ENCODE assay signal across 21 mouse cellular contexts in the genomic region with DNA sequence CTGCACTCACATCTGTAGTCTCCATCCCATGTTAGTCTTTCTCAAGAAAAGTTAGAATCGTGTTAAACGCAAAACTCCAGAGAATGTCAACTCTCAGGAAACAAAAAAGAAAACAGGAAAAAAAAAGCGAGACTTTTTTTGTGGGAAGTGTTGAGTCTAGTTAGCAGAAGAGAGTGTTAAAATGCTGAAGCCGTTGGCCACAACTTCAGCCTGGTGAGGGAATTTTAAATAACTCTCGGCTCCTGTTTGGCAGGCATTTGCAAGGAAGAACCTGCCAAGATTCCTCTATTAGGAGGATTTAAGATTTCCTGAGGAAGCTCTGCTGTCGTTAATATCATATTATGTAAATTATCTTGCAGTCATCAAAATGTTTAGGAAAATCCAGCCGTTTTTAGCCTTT.
DNase-seq lines count a peak whose midpoint lies in the region; ATAC-seq lines count a peak whose summit lies in the region.
"Had no signal": no experiment of that assay in that cellular context is flagged by ENCODE, and none has a peak within 500 bp of the region (broad histone marks: within the 10 kb centered on the region; RNA-seq: fewer than 3 reads in every experiment).

No protein-coding gene starts in this region.

- no peak overlapping the region for H3K4me2 ChIP-seq in forebrain, embryonic 16.5 days (ENCODE audit: low read length)
- H3K4me2 ChIP-seq: embryonic facial prominence, embryonic 15.5 days; limb, embryonic 15.5 days; liver, embryonic 15.5 days; midbrain, embryonic 12.5 days; neural tube, embryonic 12.5 days had no signal

- no peak overlapping the region for H3K27ac ChIP-seq in forebrain, embryonic 16.5 days (ENCODE audit: low read length)
- no peak overlapping the region for H3K27ac ChIP-seq in forebrain, embryonic 10.5 days
- H3K27ac ChIP-seq: embryonic facial prominence, embryonic 15.5 days; gastrocnemius, adult 2 months; heart, embryonic 10.5 days; limb, embryonic 15.5 days; liver, embryonic 15.5 days; midbrain, embryonic 12.5 days; neural tube, embryonic 12.5 days had no signal

- 0 out of 2 replicates have a peak, but pooled peaks have one; percentile 26 for ATAC-seq in forebrain, embryonic 16.5 days
- ATAC-seq: CD4-positive, CD25-positive, alpha-beta regulatory T cell, adult 4 months had no signal

- no peak overlapping the region for H3K9ac ChIP-seq in forebrain, embryonic 16.5 days (replicated peaks; ENCODE audit: low read depth, low read length)
- H3K9ac ChIP-seq: embryonic facial prominence, embryonic 15.5 days; limb, embryonic 15.5 days; liver, embryonic 15.5 days; midbrain, embryonic 12.5 days; neural tube, embryonic 12.5 days had no signal

- no peaks in the 10 kb centered on the region for H3K27me3 ChIP-seq in forebrain, embryonic 16.5 days (replicated peaks; ENCODE audit: control insufficient read depth, insufficient read depth, low read length)
- no peaks in the 10 kb centered on the region for H3K27me3 ChIP-seq in forebrain, embryonic 10.5 days (ENCODE audit: poor library complexity, severe bottlenecking)
- H3K27me3 ChIP-seq: embryonic facial prominence, embryonic 15.5 days; limb, embryonic 15.5 days; liver, embryonic 15.5 days; midbrain, embryonic 12.5 days; neural tube, embryonic 12.5 days had no signal

- H3K4me1 ChIP-seq in forebrain, embryonic 16.5 days (replicated peaks; ENCODE audit: control insufficient read depth, insufficient read depth, low read length) = no peaks in the 10 kb centered on the region
- no peaks in the 10 kb centered on the region for H3K4me1 ChIP-seq in forebrain, embryonic 10.5 days
- H3K4me1 ChIP-seq: embryonic facial prominence, embryonic 15.5 days; heart, embryonic 10.5 days; limb, embryonic 15.5 days; liver, embryonic 15.5 days; midbrain, embryonic 12.5 days; neural tube, embryonic 12.5 days had no signal

- H3K9me3 ChIP-seq in forebrain, embryonic 16.5 days (ENCODE audit: control insufficient read depth, low read length) = no peaks in the 10 kb centered on the region
- H3K9me3 ChIP-seq in forebrain, embryonic 10.5 days = no peaks in the 10 kb centered on the region
- H3K9me3 ChIP-seq: embryonic facial prominence, embryonic 15.5 days; heart, embryonic 10.5 days; limb, embryonic 15.5 days; liver, embryonic 15.5 days; midbrain, embryonic 12.5 days; neural tube, embryonic 12.5 days had no signal

- DNase-seq in forebrain, embryonic 10.5 days (ENCODE audit: extremely low spot score, low spot score) = no peak
- peak; percentile 14 for DNase-seq in kidney, postnatal 10 days
- no peak for DNase-seq in kidney, adult 11 months
- DNase-seq in right cerebral cortex, adult 18-20 months = peak; percentile 35
- DNase-seq in right cerebral cortex, postnatal 14 days = no peak
- no peak for DNase-seq in natural killer cell, adult 2 months (ENCODE audit: low spot score in 2 of 2)
- no peak for DNase-seq in urinary bladder, postnatal 10 days (ENCODE audit: low spot score)
- DNase-seq: adrenal gland, postnatal 25 days; cerebellum, adult 18-20 months; cerebellum, postnatal 36 days; gastrocnemius, adult 2 months; lung, postnatal 10 days; thymus, postnatal 36 days had no signal

- no peaks in the 10 kb centered on the region for H3K36me3 ChIP-seq in forebrain, embryonic 16.5 days (ENCODE audit: control insufficient read depth, insufficient read depth)
- H3K36me3 ChIP-seq in forebrain, embryonic 10.5 days (replicated peaks) = no peaks in the 10 kb centered on the region
- H3K36me3 ChIP-seq: embryonic facial prominence, embryonic 15.5 days; heart, embryonic 10.5 days; limb, embryonic 15.5 days; liver, embryonic 15.5 days; midbrain, embryonic 12.5 days; neural tube, embryonic 12.5 days had no signal

- WGBS in forebrain, embryonic 16.5 days = 52% methylated on average over 7 of the region's 7 CpGs
- WGBS in forebrain, embryonic 10.5 days = 87% methylated on average over 7 of the region's 7 CpGs

- H3K4me3 ChIP-seq in forebrain, embryonic 16.5 days (replicated peaks; ENCODE audit: low read length) = no peak overlapping the region
- no peak overlapping the region for H3K4me3 ChIP-seq in forebrain, embryonic 10.5 days
- H3K4me3 ChIP-seq: embryonic facial prominence, embryonic 15.5 days; gastrocnemius, adult 2 months; heart, embryonic 10.5 days; limb, embryonic 15.5 days; liver, embryonic 15.5 days; midbrain, embryonic 12.5 days; neural tube, embryonic 12.5 days had no signal

Comparison
In these comparisons a context has a peak if more than half of its experiments do, and no peak if none do; other contexts are left out.
1. DNase-seq: peak in kidney, postnatal 10 days (single experiment) and right cerebral cortex, adult 18-20 months (single experiment); none in forebrain, embryonic 10.5 days (single experiment), kidney, adult 11 months (single experiment), right cerebral cortex, postnatal 14 days (single experiment), natural killer cell, adult 2 months (0 of 2) and urinary bladder, postnatal 10 days (single experiment).